Mouse (Mus musculus) MEL (cell line): ENCODE results near the gene 2310022A10Rik. TPM values are rescaled to one million over a fixed set of nuclear protein-coding genes. Genes with fewer than 3 reads are reported as not detected.
A peak's percentile ranks its signal among the peaks of the same experiment; 100 is the strongest.

Source experiments
- DNase-seq: peaks from one replicate; pipeline ENCODE4 v3.0.0; 2011; ENCODE audit warnings: low read depth, low spot score
- H3K27ac ChIP-seq: 2 replicates; pipeline ENCODE4 v1.5.1; 2012; ENCODE audit warnings: low read depth, mild to moderate bottlenecking, control low read depth, low read length, moderate library complexity; ENCODE audit not compliant: control insufficient read depth
- H3K27me3 ChIP-seq, 2 experiments: fragments of 150-350 bp in 1 of 2; sonication (generic) in 1 of 2; 2 replicates each; pipeline ENCODE4 v1.6.1; 2012; ENCODE audit warnings: low read length in 2 of 2, mild to moderate bottlenecking in 2 of 2, improper control_type of control experiment in 1 of 2, moderate library complexity in 1 of 2; ENCODE audit not compliant: insufficient read depth in 2 of 2, control insufficient read depth in 1 of 2
- H3K36me3 ChIP-seq, 2 experiments: 2 replicates each; pipeline ENCODE4 v1.6.1; 2012 to 2014; ENCODE audit warnings: low read length in 2 of 2, improper control_type of control experiment in 1 of 2, inconsistent platforms in 1 of 2, mild to moderate bottlenecking in 1 of 2; ENCODE audit not compliant: insufficient read depth in 2 of 2, control insufficient read depth in 1 of 2
- H3K4me1 ChIP-seq, 2 experiments: fragments of 150-350 bp in 1 of 2; sonication (generic) in 1 of 2; 2 replicates each; pipeline ENCODE4 v1.6.1; 2012; ENCODE audit warnings: low read length in 2 of 2, improper control_type of control experiment in 1 of 2, mild to moderate bottlenecking in 1 of 2; ENCODE audit not compliant: insufficient read depth in 2 of 2, control insufficient read depth in 1 of 2
- H3K4me3 ChIP-seq, 2 experiments: fragments of 150-350 bp in 1 of 2; sonication (generic) in 1 of 2; 2 replicates each; pipeline ENCODE4 v1.5.1; 2012; ENCODE audit warnings: low read depth in 2 of 2, low read length in 2 of 2, mild to moderate bottlenecking in 2 of 2, moderate library complexity in 2 of 2, control low read depth in 1 of 2, improper control_type of control experiment in 1 of 2; ENCODE audit not compliant: control insufficient read depth in 1 of 2, insufficient read depth in 1 of 2
- H3K79me2 ChIP-seq: 2 replicates; pipeline ENCODE4 v1.6.1; 2012; ENCODE audit warnings: mild to moderate bottlenecking, low read length, moderate library complexity; ENCODE audit not compliant: control insufficient read depth, poor library complexity, insufficient read depth
- H3K9ac ChIP-seq: 2 replicates; pipeline ENCODE4 v1.6.1; 2012; ENCODE audit warnings: low read depth, mild to moderate bottlenecking, control low read depth, low read length, moderate library complexity; ENCODE audit not compliant: control insufficient read depth, poor library complexity, severe bottlenecking
- H3K9me3 ChIP-seq: fragments of 150-350 bp; sonication (generic); replicated peaks from 2 replicates; pipeline ENCODE4 v1.6.1; 2012; ENCODE audit warnings: mild to moderate bottlenecking, low read length, improper control_type of control experiment, moderate library complexity; ENCODE audit not compliant: insufficient read depth
- BHLHE40 ChIP-seq: IDR thresholded peaks from 2 replicates; pipeline ENCODE4 v1.6.1; 2012; ENCODE audit warnings: low read depth, mild to moderate bottlenecking, inconsistent platforms, low read length, improper control_type of control experiment, borderline replicate concordance
- CHD1 ChIP-seq: IDR thresholded peaks from 2 replicates; pipeline ENCODE4 v1.6.1; 2012; ENCODE audit warnings: low read depth, mild to moderate bottlenecking, inconsistent platforms, low read length, improper control_type of control experiment
- CHD2 ChIP-seq: IDR thresholded peaks from 2 replicates; pipeline ENCODE4 v1.6.1; 2011; ENCODE audit warnings: low read length, improper control_type of control experiment
- CTCF ChIP-seq, 3 experiments: IDR thresholded peaks in 2 of 3; conservative IDR thresholded peaks in 1 of 3; 2 replicates each; pipeline ENCODE4 v1.5.1; 2011 to 2012; ENCODE audit warnings: low read length in 3 of 3, low read depth in 2 of 3, mild to moderate bottlenecking in 2 of 3, improper control_type of control experiment in 1 of 3, inconsistent platforms in 1 of 3, mixed read lengths in 1 of 3, moderate library complexity in 1 of 3; ENCODE audit not compliant: control insufficient read depth in 1 of 3, insufficient read depth in 1 of 3, poor library complexity in 1 of 3, severe bottlenecking in 1 of 3
- E2F4 ChIP-seq: IDR thresholded peaks from 2 replicates; pipeline ENCODE4 v1.6.1; 2011; ENCODE audit warnings: low read depth, low read length, improper control_type of control experiment, borderline replicate concordance
- EP300 ChIP-seq, 2 experiments: IDR thresholded peaks; 2 replicates each; pipeline ENCODE4 v1.6.1; 2011; ENCODE audit warnings: improper control_type of control experiment in 2 of 2, low read length in 2 of 2, low read depth in 1 of 2, mild to moderate bottlenecking in 1 of 2
- GABPA ChIP-seq: IDR thresholded peaks from 2 replicates; pipeline ENCODE4 v1.6.1; 2012; ENCODE audit warnings: low read depth, mild to moderate bottlenecking, inconsistent platforms, low read length, improper control_type of control experiment, moderate library complexity
- KAT2A ChIP-seq: conservative IDR thresholded peaks from 2 replicates; pipeline ENCODE4 v1.6.1; 2012; ENCODE audit warnings: low read depth, low read length, improper control_type of control experiment, inconsistent platforms
- MAFK ChIP-seq: IDR thresholded peaks from 2 replicates; pipeline ENCODE4 v1.6.1; 2011; ENCODE audit warnings: low read depth, mild to moderate bottlenecking, low read length, improper control_type of control experiment, borderline replicate concordance
- MAX ChIP-seq: IDR thresholded peaks from 2 replicates; pipeline ENCODE4 v1.6.1; 2011; ENCODE audit warnings: low read length, improper control_type of control experiment
- MEF2A ChIP-seq: IDR thresholded peaks from 2 replicates; pipeline ENCODE4 v1.6.1; 2014; ENCODE audit warnings: low read depth, mild to moderate bottlenecking, inconsistent platforms, low read length, improper control_type of control experiment; ENCODE audit not compliant: poor library complexity, insufficient replicate concordance, severe bottlenecking; ENCODE audit errors: extremely low read depth
- MXI1 ChIP-seq: IDR thresholded peaks from 2 replicates; pipeline ENCODE4 v1.6.1; 2011; ENCODE audit warnings: mild to moderate bottlenecking, low read depth, low read length, improper control_type of control experiment
- MYB ChIP-seq: IDR thresholded peaks from 2 replicates; pipeline ENCODE4 v1.6.1; 2011; ENCODE audit warnings: mild to moderate bottlenecking, low read depth, low read length, improper control_type of control experiment
- NRF1 ChIP-seq: IDR thresholded peaks from 2 replicates; pipeline ENCODE4 v1.6.1; 2014; ENCODE audit warnings: low read depth, mild to moderate bottlenecking, inconsistent platforms, low read length, improper control_type of control experiment, moderate library complexity; ENCODE audit not compliant: poor library complexity, insufficient read depth, severe bottlenecking
- POLR2A ChIP-seq, 2 experiments: IDR thresholded peaks; 2 replicates each; pipeline ENCODE4 v1.6.1; 2011 to 2012; ENCODE audit warnings: low read length in 2 of 2, mild to moderate bottlenecking in 2 of 2, control low read depth in 1 of 2, improper control_type of control experiment in 1 of 2, low read depth in 1 of 2, moderate library complexity in 1 of 2; ENCODE audit not compliant: control insufficient read depth in 1 of 2, insufficient read depth in 1 of 2, poor library complexity in 1 of 2
- POLR2AphosphoS2 ChIP-seq: IDR thresholded peaks from 2 replicates; pipeline ENCODE4 v1.6.1; 2011; ENCODE audit warnings: low read length, improper control_type of control experiment
- POLR2AphosphoS5 ChIP-seq: IDR thresholded peaks from 2 replicates; pipeline ENCODE4 v1.6.1; 2012; ENCODE audit warnings: low read depth, borderline replicate concordance, mild to moderate bottlenecking, inconsistent platforms, low read length, moderate library complexity, mixed read lengths
- RAD21 ChIP-seq: IDR thresholded peaks from 2 replicates; pipeline ENCODE4 v1.6.1; 2011; ENCODE audit warnings: mild to moderate bottlenecking, low read depth, low read length, improper control_type of control experiment
- RCOR1 ChIP-seq: IDR thresholded peaks from 2 replicates; pipeline ENCODE4 v1.6.1; 2012; ENCODE audit warnings: low read depth, mild to moderate bottlenecking, inconsistent platforms, low read length, improper control_type of control experiment
- SIN3A ChIP-seq: IDR thresholded peaks from 2 replicates; pipeline ENCODE4 v1.6.1; 2012; ENCODE audit warnings: low read length, improper control_type of control experiment, inconsistent platforms
- SMC3 ChIP-seq: IDR thresholded peaks from 2 replicates; pipeline ENCODE4 v1.6.1; 2011; ENCODE audit warnings: low read depth, low read length, improper control_type of control experiment
- TBP ChIP-seq: IDR thresholded peaks from 2 replicates; pipeline ENCODE4 v1.8.0; 2011; ENCODE audit warnings: low read depth, low read length, improper control_type of control experiment
- TCF12 ChIP-seq: IDR thresholded peaks from 2 replicates; pipeline ENCODE4 v1.6.1; 2014; ENCODE audit warnings: low read depth, mild to moderate bottlenecking, inconsistent platforms, low read length, improper control_type of control experiment, moderate library complexity
- UBTF ChIP-seq: IDR thresholded peaks from 2 replicates; pipeline ENCODE4 v1.6.1; 2012; ENCODE audit warnings: low read depth, mild to moderate bottlenecking, inconsistent platforms, low read length, improper control_type of control experiment, moderate library complexity, borderline replicate concordance; ENCODE audit not compliant: insufficient read depth
- USF2 ChIP-seq, 2 experiments: IDR thresholded peaks; 2 replicates each; pipeline ENCODE4 v1.6.1; 2011 to 2012; ENCODE audit warnings: improper control_type of control experiment in 2 of 2, low read length in 2 of 2, borderline replicate concordance in 1 of 2, inconsistent platforms in 1 of 2, low read depth in 1 of 2, mild to moderate bottlenecking in 1 of 2; ENCODE audit not compliant: insufficient read depth in 1 of 2
- ZC3H11A ChIP-seq: IDR thresholded peaks from 2 replicates; pipeline ENCODE4 v1.6.1; 2012; ENCODE audit warnings: low read depth, mild to moderate bottlenecking, inconsistent platforms, low read length, improper control_type of control experiment
- ZKSCAN1 ChIP-seq: IDR thresholded peaks from 2 replicates; pipeline ENCODE4 v1.6.1; 2012; ENCODE audit warnings: low read depth, mild to moderate bottlenecking, inconsistent platforms, low read length, improper control_type of control experiment, moderate library complexity
- ZMIZ1 ChIP-seq: IDR thresholded peaks from 2 replicates; pipeline ENCODE4 v1.6.1; 2012; ENCODE audit warnings: low read depth, mild to moderate bottlenecking, inconsistent platforms, low read length, improper control_type of control experiment, moderate library complexity
- ZNF384 ChIP-seq: IDR thresholded peaks from 2 replicates; pipeline ENCODE4 v1.6.1; 2012; ENCODE audit warnings: low read depth, mild to moderate bottlenecking, inconsistent platforms, low read length, improper control_type of control experiment
- polyA plus RNA-seq, 2 experiments: library from polyadenylated mRNA; stranded (reverse) in 1 of 2; unstranded in 1 of 2; fragments of >175 nt in 1 of 2; fragments of >200 nt in 1 of 2; gene quantifications; 2 replicates each; pipeline versions ENCODE4 v1.2.1 to v1.2.4; 2012; ENCODE audit warnings: low replicate concordance in 2 of 2, low read depth in 1 of 2; ENCODE audit not compliant: insufficient read length in 2 of 2, insufficient read depth in 1 of 2, missing spikeins in 1 of 2
- total RNA-seq: library from RNA; depleted of rRNA; stranded (reverse); fragments of 300-350 nt; gene quantifications from 2 replicates; pipeline ENCODE4 v1.2.3, GENCODE M21; 2012

2310022A10Rik gene
- total and polyA plus RNA-seq, 3 experiments, result 6.6 to 33.2 TPM; not detected in 1

GRCm38 (mm10) chr7:27586861-27587260 is 33.8 kb downstream of the 2310022A10Rik start:
- TF ChIP-seq MEF2A (no peak), SMC3 (no peak), NRF1 (no peak), MAFK (no peak), KAT2A (no peak), MYB (no peak), CHD1 (no peak), USF2 (IDR thresholded peaks at IDR 0.05; ENCODE audit: borderline replicate concordance in 1 of 2, insufficient read depth in 1 of 2, low read depth in 1 of 2, low read length in 2 of 2) (no peak), POLR2A (IDR thresholded peaks at IDR 0.05; ENCODE audit: control insufficient read depth in 1 of 2, insufficient read depth in 1 of 2, low read depth in 1 of 2, low read length in 2 of 2, poor library complexity in 1 of 2) (no peak), ZNF384 (no peak), TCF12 (no peak), MAX (no peak), MXI1 (no peak), EP300 (IDR thresholded peaks at IDR 0.05; ENCODE audit: low read depth in 1 of 2, low read length in 2 of 2) (no peak), RCOR1 (no peak), ZMIZ1 (no peak)
- peaks cover 3% of the 10 kb centered on the region for H3K79me2 ChIP-seq
- no peak for DNase-seq
- H3K4me3 ChIP-seq, result no peak overlapping the region
- no peaks in the 10 kb centered on the region for H3K36me3 ChIP-seq
- no peaks in the 10 kb centered on the region for H3K4me1 ChIP-seq
- no peak overlapping the region for H3K9ac ChIP-seq
- no peaks in the 10 kb centered on the region for H3K27me3 ChIP-seq
- no peak overlapping the region for H3K27ac ChIP-seq
- no peaks in the 10 kb centered on the region for H3K9me3 ChIP-seq

GRCm38 (mm10) chr7:27587741-27588140 is 34.7 kb downstream of the 2310022A10Rik start:
- Histone ChIP-seq H3K36me3 (no peaks in the 10 kb centered on the region), H3K79me2 (peaks cover 9% of the 10 kb centered on the region), H3K4me3 (no peak overlapping the region), H3K27me3 (no peaks in the 10 kb centered on the region), H3K9ac (no peak overlapping the region), H3K4me1 (peaks cover 0 to under 1% of the 10 kb centered on the region in 2 experiments; a peak in 2 of 4 replicates), H3K27ac (no peak overlapping the region), H3K9me3 (no peaks in the 10 kb centered on the region)
- DNase-seq, result peak; percentile 36
- no peak for TF ChIP-seq MYB
- no peak for TF ChIP-seq CHD2
- TF ChIP-seq KAT2A, result no peak
- TF ChIP-seq ZKSCAN1, result no peak
- no peak for TF ChIP-seq E2F4
- TF ChIP-seq BHLHE40, result no peak
- no peak for TF ChIP-seq POLR2AphosphoS2
- TF ChIP-seq MAX, result no peak
- TF ChIP-seq ZNF384, result peak; percentile 93
- TF ChIP-seq RAD21, result peak; percentile 49
- no peak for TF ChIP-seq EP300 (IDR thresholded peaks at IDR 0.05; ENCODE audit: low read depth in 1 of 2, low read length in 2 of 2)
- TF ChIP-seq GABPA, result no peak
- TF ChIP-seq SMC3, result peak; percentile 41
- TF ChIP-seq SIN3A, result no peak
- peak in 1 of 3 experiments; percentile 44; a peak in 2 of 6 replicates for TF ChIP-seq CTCF (IDR thresholded peaks at IDR 0.05 in 2 of 3, conservative IDR thresholded peaks at IDR 0.05 in 1 of 3; ENCODE audit: control insufficient read depth in 1 of 3, insufficient read depth in 1 of 3, low read depth in 2 of 3, low read length in 3 of 3, poor library complexity in 1 of 3, severe bottlenecking in 1 of 3)
- TF ChIP-seq MXI1, result no peak
- TF ChIP-seq MEF2A, result no peak
- no peak for TF ChIP-seq UBTF
- no peak for TF ChIP-seq TBP
- peak; percentile 25; the same call in 1 of the 2 replicates for TF ChIP-seq ZC3H11A
- TF ChIP-seq POLR2AphosphoS5, result no peak
